Mouse (Mus musculus): ENCODE data around the gene Smim14. TPM values are rescaled to one million over a fixed set of nuclear protein-coding genes. Genes with fewer than 3 reads are reported as not detected.

Gene Smim14
- 123 TPM for polyA plus RNA-seq (2014; fragmentation: Illumina TruSeq; extraction: RNeasy Lipid Tissue Mini Kit (QIAGEN cat#74804); ENCODE audit: low read depth, low replicate concordance)

DNA sequence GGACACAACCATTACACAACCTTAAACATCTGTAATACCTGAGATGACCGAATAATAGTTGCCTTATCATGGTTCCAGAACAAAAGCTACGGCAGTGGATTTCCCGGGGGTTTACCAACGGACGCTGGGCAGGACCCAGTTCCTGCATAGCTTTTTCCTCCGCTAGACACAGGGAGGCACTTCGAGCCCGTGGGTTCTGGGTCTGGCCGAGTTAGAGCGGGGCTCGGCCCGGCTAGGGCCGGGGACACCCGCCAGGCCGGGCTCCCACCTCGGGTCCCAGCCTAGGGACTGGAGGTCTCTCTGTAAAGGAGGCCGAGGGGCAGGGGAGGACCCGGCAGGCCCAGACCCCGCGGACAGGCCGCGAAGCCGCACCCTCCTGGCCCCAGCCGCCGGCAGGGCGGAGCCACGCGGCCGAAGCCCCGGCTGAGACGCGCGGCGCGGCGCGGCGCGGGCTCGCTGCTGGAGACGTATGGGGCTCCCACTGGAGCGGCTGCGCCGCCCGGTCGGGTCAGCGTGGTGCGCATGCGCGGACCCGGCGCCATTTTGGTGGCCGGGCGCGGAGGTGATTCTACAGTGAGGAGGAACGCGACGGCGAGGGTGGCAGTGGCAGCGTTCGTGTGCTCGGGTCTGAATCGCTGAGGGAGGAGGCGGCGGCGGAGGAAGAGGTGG, at the start of gene Smim14, which contains the start of gene Ube2k:
TSS of gene Smim14 (minus strand) at position 434 of the 669 bp plus-strand sequence.
TSS of gene Ube2k (plus strand) at position 483 of the 669 bp plus-strand sequence.

GRCm38 (mm10) chr5:65492716-65493531, 44.1 kb downstream of the Smim14 start, which contains the start of gene Gm43552:
TSS of gene Gm43552 (minus strand) at chr5:65492833.

GRCm38 (mm10) chr5:65435806-65436561, 101.0 kb downstream of the Smim14 start, which contains the start of gene Ugdh:
TSS of gene Ugdh (minus strand) at chr5:65435949.

Other genes with a start within 250 kb of the Smim14 start
- gene Rfc1, start 201.5 kb downstream of the Smim14 start, polyA plus RNA-seq (2014; fragmentation: Illumina TruSeq; extraction: RNeasy Lipid Tissue Mini Kit (QIAGEN cat#74804); ENCODE audit: low read depth, low replicate concordance) = 85.2 TPM
- 0.90 TPM for gene Klb, start 188.9 kb downstream of the Smim14 start, polyA plus RNA-seq (2014; fragmentation: Illumina TruSeq; extraction: RNeasy Lipid Tissue Mini Kit (QIAGEN cat#74804); ENCODE audit: low read depth, low replicate concordance)
- gene Rpl9, start 145.7 kb downstream of the Smim14 start, polyA plus RNA-seq (2014; fragmentation: Illumina TruSeq; extraction: RNeasy Lipid Tissue Mini Kit (QIAGEN cat#74804); ENCODE audit: low read depth, low replicate concordance) = 182 TPM
- gene Lias, start 145.7 kb downstream of the Smim14 start, polyA plus RNA-seq (2014; fragmentation: Illumina TruSeq; extraction: RNeasy Lipid Tissue Mini Kit (QIAGEN cat#74804); ENCODE audit: low read depth, low replicate concordance) = 113 TPM
- 7.9 TPM for gene Ugdh, start 101.2 kb downstream of the Smim14 start, polyA plus RNA-seq (2014; fragmentation: Illumina TruSeq; extraction: RNeasy Lipid Tissue Mini Kit (QIAGEN cat#74804); ENCODE audit: low read depth, low replicate concordance)
- gene Gm43552, start 44.4 kb downstream of the Smim14 start, polyA plus RNA-seq (2014; fragmentation: Illumina TruSeq; extraction: RNeasy Lipid Tissue Mini Kit (QIAGEN cat#74804); ENCODE audit: low read depth, low replicate concordance) = not detected
- gene Ube2k, start within 50 bp of the Smim14 start, polyA plus RNA-seq (2014; fragmentation: Illumina TruSeq; extraction: RNeasy Lipid Tissue Mini Kit (QIAGEN cat#74804); ENCODE audit: low read depth, low replicate concordance) = 349 TPM
- gene Pds5a, start 161.1 kb upstream of the Smim14 start, polyA plus RNA-seq (2014; fragmentation: Illumina TruSeq; extraction: RNeasy Lipid Tissue Mini Kit (QIAGEN cat#74804); ENCODE audit: low read depth, low replicate concordance) = 83.1 TPM
- gene N4bp2, start 226.3 kb upstream of the Smim14 start, polyA plus RNA-seq (2014; fragmentation: Illumina TruSeq; extraction: RNeasy Lipid Tissue Mini Kit (QIAGEN cat#74804); ENCODE audit: low read depth, low replicate concordance) = 48.6 TPM

Data from testis, adult 10 weeks (tissue).